Mouse (Mus musculus): ENCODE results near the gene Mdfic. TPM values are rescaled to one million over a fixed set of nuclear protein-coding genes. Genes with fewer than 3 reads are reported as not detected.
A peak's percentile ranks its signal among the peaks of the same experiment; 100 is the strongest.

Mdfic gene
- polyA plus RNA-seq, 1 experiment = not detected

GRCm38 (mm10) chr6:15793602-15794345, 73.3 kb downstream of the Mdfic start:
- 0 out of 2 replicates have a peak overlapping the region, but pooled peaks have one; percentile 33 for H3K27ac ChIP-seq (ENCODE audit: insufficient read depth, low read depth, low read length)
- 56% methylated on average over 8 of the region's 8 CpGs for WGBS
- H3K4me1 ChIP-seq (ENCODE audit: control insufficient read depth, insufficient read depth, low read length) = peaks cover 10% of the 10 kb centered on the region
- no peak overlapping the region for H3K4me3 ChIP-seq (ENCODE audit: insufficient read depth, low read depth, low read length)
- TF ChIP-seq CTCF (IDR thresholded peaks at IDR 0.05; ENCODE audit: insufficient read depth, low read depth, low read length) (no peak), POLR2A (IDR thresholded peaks at IDR 0.05; ENCODE audit: insufficient read depth, low read depth, low read length) (no peak)

GRCm38 (mm10) chr6:15794801-15795200, 74.3 kb downstream of the Mdfic start:
- H3K27ac ChIP-seq (ENCODE audit: insufficient read depth, low read depth, low read length) = no peak overlapping the region
- H3K4me3 ChIP-seq (ENCODE audit: insufficient read depth, low read depth, low read length) = no peak overlapping the region
- TF ChIP-seq CTCF (IDR thresholded peaks at IDR 0.05; ENCODE audit: insufficient read depth, low read depth, low read length) (no peak), POLR2A (IDR thresholded peaks at IDR 0.05; ENCODE audit: insufficient read depth, low read depth, low read length) (no peak)
- H3K4me1 ChIP-seq (ENCODE audit: control insufficient read depth, insufficient read depth, low read length) = peaks cover 5% of the 10 kb centered on the region; the same call in 1 of the 2 replicates
- WGBS = 87% methylated on average over 3 of the region's 3 CpGs

GRCm38 (mm10) chr6:15807382-15807781, 86.9 kb downstream of the Mdfic start:
- Histone ChIP-seq H3K4me3 (ENCODE audit: insufficient read depth, low read depth, low read length) (no peak overlapping the region), H3K27ac (ENCODE audit: insufficient read depth, low read depth, low read length) (no peak overlapping the region), H3K4me1 (ENCODE audit: control insufficient read depth, insufficient read depth, low read length) (no peaks in the 10 kb centered on the region)
- no peak for TF ChIP-seq CTCF (IDR thresholded peaks at IDR 0.05; ENCODE audit: insufficient read depth, low read depth, low read length)
- no peak for TF ChIP-seq POLR2A (IDR thresholded peaks at IDR 0.05; ENCODE audit: insufficient read depth, low read depth, low read length)
- 99% methylated on average over 5 of the region's 5 CpGs for WGBS

- TF ChIP-seq CTCF (IDR thresholded peaks at IDR 0.05; ENCODE audit: insufficient read depth, low read depth, low read length) = no peak
- TF ChIP-seq POLR2A (IDR thresholded peaks at IDR 0.05; ENCODE audit: insufficient read depth, low read depth, low read length) = no peak
- Histone ChIP-seq H3K4me3 (ENCODE audit: insufficient read depth, low read depth, low read length) (no peak overlapping the region), H3K27ac (ENCODE audit: insufficient read depth, low read depth, low read length) (no peak overlapping the region), H3K4me1 (ENCODE audit: control insufficient read depth, insufficient read depth, low read length) (no peaks in the 10 kb centered on the region)
- WGBS = 78% methylated on average over 3 of the region's 3 CpGs
Measured at GRCm38 (mm10) chr6:15825236-15825635, 104.8 kb downstream of the Mdfic start.

GRCm38 (mm10) chr6:15829812-15830211, 109.4 kb downstream of the Mdfic start:
- WGBS = 70% methylated on average over 2 of the region's 2 CpGs
- H3K4me1 ChIP-seq (ENCODE audit: control insufficient read depth, insufficient read depth, low read length) = no peaks in the 10 kb centered on the region
- H3K27ac ChIP-seq (ENCODE audit: insufficient read depth, low read depth, low read length) = no peak overlapping the region
- no peak overlapping the region for H3K4me3 ChIP-seq (ENCODE audit: insufficient read depth, low read depth, low read length)
- TF ChIP-seq CTCF (IDR thresholded peaks at IDR 0.05; ENCODE audit: insufficient read depth, low read depth, low read length) (no peak), POLR2A (IDR thresholded peaks at IDR 0.05; ENCODE audit: insufficient read depth, low read depth, low read length) (no peak)

- Histone ChIP-seq H3K27ac (ENCODE audit: insufficient read depth, low read depth, low read length) (no peak overlapping the region), H3K4me3 (ENCODE audit: insufficient read depth, low read depth, low read length) (no peak overlapping the region), H3K4me1 (ENCODE audit: control insufficient read depth, insufficient read depth, low read length) (no peaks in the 10 kb centered on the region)
- no peak for TF ChIP-seq POLR2A (IDR thresholded peaks at IDR 0.05; ENCODE audit: insufficient read depth, low read depth, low read length)
- no peak for TF ChIP-seq CTCF (IDR thresholded peaks at IDR 0.05; ENCODE audit: insufficient read depth, low read depth, low read length)
- WGBS = 100% methylated on average over 1 of the region's 1 CpGs
Measured at GRCm38 (mm10) chr6:15830651-15831050, 110.2 kb downstream of the Mdfic start.

GRCm38 (mm10) chr6:15837695-15838094, 117.2 kb downstream of the Mdfic start:
- WGBS = 36% methylated on average over 3 of the region's 3 CpGs
- Histone ChIP-seq H3K4me3 (ENCODE audit: insufficient read depth, low read depth, low read length) (no peak overlapping the region), H3K4me1 (ENCODE audit: control insufficient read depth, insufficient read depth, low read length) (no peaks in the 10 kb centered on the region), H3K27ac (ENCODE audit: insufficient read depth, low read depth, low read length) (no peak overlapping the region)
- no peak for TF ChIP-seq CTCF (IDR thresholded peaks at IDR 0.05; ENCODE audit: insufficient read depth, low read depth, low read length)
- TF ChIP-seq POLR2A (IDR thresholded peaks at IDR 0.05; ENCODE audit: insufficient read depth, low read depth, low read length) = no peak

GRCm38 (mm10) chr6:15839831-15840230, 119.4 kb downstream of the Mdfic start:
- Histone ChIP-seq H3K4me3 (ENCODE audit: insufficient read depth, low read depth, low read length) (no peak overlapping the region), H3K4me1 (ENCODE audit: control insufficient read depth, insufficient read depth, low read length) (no peaks in the 10 kb centered on the region), H3K27ac (ENCODE audit: insufficient read depth, low read depth, low read length) (no peak overlapping the region)
- WGBS = 75% methylated on average over 3 of the region's 3 CpGs
- TF ChIP-seq POLR2A (IDR thresholded peaks at IDR 0.05; ENCODE audit: insufficient read depth, low read depth, low read length) = no peak
- TF ChIP-seq CTCF (IDR thresholded peaks at IDR 0.05; ENCODE audit: insufficient read depth, low read depth, low read length) = no peak

GRCm38 (mm10) chr6:15840429-15840828, 120.0 kb downstream of the Mdfic start:
- no peak overlapping the region for H3K4me3 ChIP-seq (ENCODE audit: insufficient read depth, low read depth, low read length)
- no peaks in the 10 kb centered on the region for H3K4me1 ChIP-seq (ENCODE audit: control insufficient read depth, insufficient read depth, low read length)
- 90% methylated on average over 2 of the region's 2 CpGs for WGBS
- TF ChIP-seq CTCF (IDR thresholded peaks at IDR 0.05; ENCODE audit: insufficient read depth, low read depth, low read length) = no peak
- TF ChIP-seq POLR2A (IDR thresholded peaks at IDR 0.05; ENCODE audit: insufficient read depth, low read depth, low read length) = no peak
- H3K27ac ChIP-seq (ENCODE audit: insufficient read depth, low read depth, low read length) = no peak overlapping the region

Data from olfactory bulb, adult 2 months (tissue).